Mouse (Mus musculus) stomach, embryonic 16.5 days (tissue): Measurements from ENCODE around the gene Gm20716. TPM values are rescaled to one million over a fixed set of nuclear protein-coding genes. Genes with fewer than 3 reads are reported as not detected.
A peak's percentile ranks its signal among the peaks of the same experiment; 100 is the strongest.

Experiments used
- ATAC-seq: fragments of 200-750 bp; cut with Nextera tagmentation; 2 replicates; pipeline ENCODE4 v1.8.0; 2017; ENCODE audit warnings: moderate number of reproducible peaks, moderate TSS enrichment; ENCODE audit not compliant: insufficient read depth, low FRiP score
- H3K27ac ChIP-seq: fragments of 300-500 bp; sonication (generic); 2 replicates; pipeline ENCODE4 v1.5.1; 2014; ENCODE audit warnings: low read length
- H3K27me3 ChIP-seq: fragments of 300-500 bp; sonication (generic); 2 replicates; pipeline ENCODE4 v1.6.1; 2014; ENCODE audit warnings: low read length, control low read depth, mixed read lengths; ENCODE audit not compliant: control insufficient read depth, insufficient read depth
- H3K36me3 ChIP-seq: fragments of 300-500 bp; sonication (generic); 2 replicates; pipeline ENCODE4 v1.6.1; 2014; ENCODE audit warnings: low read length; ENCODE audit not compliant: control insufficient read depth, insufficient read depth
- H3K4me1 ChIP-seq: fragments of 300-500 bp; sonication (generic); 2 replicates; pipeline ENCODE4 v1.6.1; 2014; ENCODE audit warnings: low read length, control low read depth, mixed read lengths; ENCODE audit not compliant: control insufficient read depth, insufficient read depth
- H3K4me2 ChIP-seq: fragments of 300-500 bp; sonication (generic); 2 replicates; pipeline ENCODE4 v1.6.1; 2014; ENCODE audit warnings: low read depth, low read length, mixed read lengths
- H3K4me3 ChIP-seq: fragments of 300-500 bp; sonication (generic); replicated peaks from 2 replicates; pipeline ENCODE4 v1.5.1; 2014; ENCODE audit warnings: mild to moderate bottlenecking, low read length
- H3K9ac ChIP-seq: fragments of 300-500 bp; sonication (generic); 2 replicates; pipeline ENCODE4 v1.6.1; 2014; ENCODE audit warnings: low read length
- H3K9me3 ChIP-seq: fragments of 300-500 bp; sonication (generic); replicated peaks from 2 replicates; pipeline ENCODE4 v1.6.1; 2016; ENCODE audit warnings: low read length, control low read depth; ENCODE audit not compliant: control insufficient read depth
- WGBS: fragments of 180-500 bp; shearing (Covaris S2); extraction: QIAGEN DNeasy Blood & Tissue Kit; methylation state at CpG from one replicate; pipeline ENCODE4 v1.1.7; 2014; 5-methylcytosine and 5-hydroxymethylcytosine counted together
- polyA plus RNA-seq: library from polyadenylated mRNA; unstranded; fragments of >200 nt; fragmentation: Nextera tagmentation; extraction: Ambion mirVana; gene quantifications from 2 replicates; pipeline ENCODE4 v1.2.1, GENCODE M21; 2015

Gm20716 gene
- polyA plus RNA-seq, 1 experiment from 2014 or later, result 12.6 TPM

DNA sequence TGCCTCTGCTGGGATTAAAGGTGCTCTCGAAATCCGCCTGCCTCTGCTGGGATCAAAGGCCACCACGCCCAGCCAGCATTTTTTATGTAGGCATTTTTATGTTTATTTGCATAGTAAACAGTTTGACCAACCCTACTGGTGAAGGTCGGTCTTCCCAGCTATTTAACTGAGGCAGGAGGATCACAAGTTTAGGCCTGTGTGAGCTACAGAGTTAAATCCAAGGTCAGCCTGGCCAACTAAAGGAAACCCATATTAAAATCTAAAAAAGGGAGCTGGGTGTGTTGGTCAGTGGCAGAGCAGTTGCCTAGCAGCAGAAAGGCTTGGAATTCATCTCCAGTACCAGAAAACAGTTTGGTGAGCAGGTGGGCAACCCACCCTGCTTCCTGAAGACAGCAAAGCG is 3.1 kb upstream of the Gm20716 start:
- Histone ChIP-seq H3K4me2 (no peak overlapping the region), H3K36me3 (no peaks in the 10 kb centered on the region; the same call in 1 of the 2 replicates)
- WGBS, result 82% methylated on average over 5 of the region's 5 CpGs

DNA sequence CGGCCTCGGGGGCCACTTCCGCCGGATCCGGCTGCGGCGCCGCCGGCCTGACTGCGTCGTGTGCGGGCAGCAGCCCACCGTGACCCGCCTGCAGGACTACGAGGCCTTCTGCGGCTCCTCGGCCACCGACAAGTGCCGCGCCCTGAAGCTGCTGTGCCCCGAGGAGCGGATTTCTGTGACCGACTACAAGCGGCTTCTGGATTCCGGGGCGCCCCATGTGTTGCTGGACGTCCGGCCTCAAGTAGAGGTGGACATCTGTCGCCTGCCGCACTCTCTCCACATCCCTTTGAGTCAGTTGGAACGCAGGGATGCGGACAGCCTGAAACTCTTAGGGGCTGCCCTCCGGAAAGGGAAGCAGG is 1.3 kb upstream of the Gm20716 start:
- Histone ChIP-seq H3K4me3 (peak overlapping the region; percentile 90), H3K27ac (no peak overlapping the region), H3K27me3 (no peaks in the 10 kb centered on the region), H3K9me3 (no peaks in the 10 kb centered on the region), H3K36me3 (no peaks in the 10 kb centered on the region; the same call in 1 of the 2 replicates), H3K9ac (peak overlapping the region; percentile 90), H3K4me2 (peak overlapping the region; percentile 97), H3K4me1 (peaks cover 23% of the 10 kb centered on the region)
- no peak for ATAC-seq
- WGBS, result 52% methylated on average over 33 of the region's 33 CpGs

More for the DNA sequence above, 3.1 kb upstream of the Gm20716 start:
- Histone ChIP-seq H3K9ac (no peak overlapping the region), H3K4me3 (no peak overlapping the region), H3K9me3 (no peaks in the 10 kb centered on the region), H3K4me1 (peaks cover 23% of the 10 kb centered on the region), H3K27me3 (no peaks in the 10 kb centered on the region), H3K27ac (no peak overlapping the region)
- ATAC-seq, result no peak

DNA sequence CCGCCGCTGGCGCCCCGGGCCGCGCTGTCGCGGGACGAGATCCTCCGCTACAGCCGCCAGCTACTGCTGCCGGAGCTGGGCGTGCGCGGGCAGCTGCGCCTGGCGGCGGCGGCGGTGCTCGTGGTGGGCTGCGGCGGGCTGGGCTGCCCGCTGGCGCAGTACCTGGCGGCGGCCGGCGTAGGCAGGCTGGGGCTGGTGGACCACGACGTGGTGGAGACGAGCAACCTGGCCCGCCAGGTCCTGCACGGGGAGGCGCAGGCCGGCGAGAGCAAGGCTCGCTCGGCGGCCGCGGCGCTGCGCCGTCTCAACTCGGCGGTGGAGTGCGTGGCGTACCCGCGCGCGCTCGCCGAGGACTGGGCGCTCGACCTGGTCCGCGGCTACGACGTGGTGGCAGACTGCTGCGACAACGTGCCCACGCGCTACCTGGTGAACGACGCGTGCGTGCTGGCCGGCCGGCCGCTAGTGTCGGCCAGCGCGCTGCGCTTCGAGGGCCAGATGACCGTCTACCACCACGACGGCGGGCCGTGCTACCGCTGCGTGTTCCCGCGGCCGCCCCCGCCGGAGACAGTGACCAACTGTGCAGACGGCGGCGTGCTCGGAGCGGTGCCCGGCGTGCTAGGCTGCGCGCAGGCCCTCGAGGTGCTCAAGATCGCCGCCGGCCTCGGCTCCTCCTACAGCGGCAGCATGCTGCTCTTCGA is 758 bp upstream of the Gm20716 start:
- 2% methylated on average over 90 of the region's 105 CpGs for WGBS

DNA sequence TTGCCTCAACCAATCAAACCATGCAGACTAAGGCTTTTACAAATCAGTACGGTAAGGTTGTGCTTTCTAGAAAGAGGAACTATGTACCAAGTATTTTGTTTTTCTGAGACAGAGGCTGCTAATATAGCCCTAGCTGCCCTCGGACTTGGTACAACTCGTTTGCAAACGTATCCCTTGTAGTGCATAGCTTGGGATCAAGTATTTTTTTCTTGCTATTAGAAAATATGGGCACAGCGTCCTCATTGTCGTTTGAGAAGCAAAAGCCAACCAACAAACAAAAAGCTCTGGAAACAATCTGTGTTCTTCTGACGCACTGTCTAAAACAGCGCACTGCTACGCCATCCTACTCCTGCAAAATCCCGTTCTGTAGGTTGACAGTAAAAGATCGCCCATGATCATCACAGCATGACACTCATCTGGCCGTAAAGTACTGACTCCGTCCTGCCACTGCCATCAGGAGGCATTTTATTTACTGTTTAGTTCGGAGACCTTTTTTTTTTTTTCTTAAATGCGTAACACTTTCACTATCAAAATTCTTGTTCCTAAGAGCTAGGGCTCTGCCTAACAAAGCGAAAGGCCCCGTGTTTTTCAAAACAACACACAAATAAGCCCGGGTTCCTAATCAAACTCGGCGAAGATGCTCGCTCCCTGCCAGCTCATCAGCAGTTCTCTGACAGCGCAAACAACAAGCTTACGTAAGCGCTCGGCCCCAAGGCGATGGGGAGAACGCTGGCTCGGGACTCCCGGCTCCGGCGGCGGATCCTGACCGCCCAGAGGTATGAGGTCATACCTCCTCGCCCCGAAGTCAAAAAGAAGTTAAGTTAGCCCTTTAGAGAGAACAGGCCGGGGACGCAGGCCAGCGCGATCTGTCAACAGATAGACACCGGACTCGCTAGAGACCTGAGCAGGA is 793 bp downstream of the Gm20716 start:
- WGBS, result 17% methylated on average over 41 of the region's 41 CpGs
- ATAC-seq, result no peak; the same call in 1 of the 2 replicates
- H3K27me3 ChIP-seq, result no peaks in the 10 kb centered on the region
- H3K27ac ChIP-seq, result no peak overlapping the region
- no peaks in the 10 kb centered on the region for H3K9me3 ChIP-seq
- peak overlapping the region; percentile 90 for H3K4me3 ChIP-seq
- peaks cover 5% of the 10 kb centered on the region; the same call in 1 of the 2 replicates for H3K36me3 ChIP-seq
- peaks cover 23% of the 10 kb centered on the region for H3K4me1 ChIP-seq
- peak overlapping the region; percentile 90 for H3K9ac ChIP-seq
- H3K4me2 ChIP-seq, result peak overlapping the region; percentile 91

More for the DNA sequence above, 758 bp upstream of the Gm20716 start:
- peak overlapping the region; percentile 84 for H3K27ac ChIP-seq
- no peaks in the 10 kb centered on the region for H3K9me3 ChIP-seq
- peak overlapping the region; percentile 90 for H3K4me3 ChIP-seq
- H3K36me3 ChIP-seq, result no peaks in the 10 kb centered on the region; the same call in 1 of the 2 replicates
- no peaks in the 10 kb centered on the region for H3K27me3 ChIP-seq
- H3K4me1 ChIP-seq, result peaks cover 23% of the 10 kb centered on the region
- peak overlapping the region; percentile 90 for H3K9ac ChIP-seq
- peak overlapping the region; percentile 97 for H3K4me2 ChIP-seq
- peak; percentile 49; the same call in 1 of the 2 replicates for ATAC-seq

DNA sequence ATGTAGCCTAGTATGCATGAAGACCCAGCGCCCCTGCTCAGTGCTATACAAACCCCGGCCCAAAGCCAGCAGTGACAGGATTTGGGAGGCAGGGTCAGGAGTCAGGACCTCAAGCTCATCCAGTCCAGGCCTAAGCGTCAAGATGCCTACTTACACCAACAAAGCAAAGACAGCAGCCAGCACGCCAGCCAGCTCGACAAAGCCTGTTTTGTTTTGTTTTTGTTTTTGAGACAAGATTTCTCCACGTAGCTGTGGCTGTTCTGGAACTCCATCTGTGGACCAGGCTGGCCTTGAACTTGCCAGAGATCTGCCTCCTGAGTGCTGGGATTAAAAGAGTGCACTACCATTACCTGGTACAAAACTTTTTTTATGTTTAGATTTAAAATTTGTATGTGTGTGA is 6.8 kb downstream of the Gm20716 start:
- ATAC-seq, result no peak
- H3K4me2 ChIP-seq, result no peak overlapping the region
- H3K27ac ChIP-seq, result no peak overlapping the region
- H3K4me1 ChIP-seq, result peaks cover under 1% of the 10 kb centered on the region; the same call in 1 of the 2 replicates
- H3K4me3 ChIP-seq, result no peak overlapping the region
- 85% methylated on average over 6 of the region's 6 CpGs for WGBS
- no peak overlapping the region for H3K9ac ChIP-seq
- H3K27me3 ChIP-seq, result no peaks in the 10 kb centered on the region
- no peaks in the 10 kb centered on the region for H3K9me3 ChIP-seq
- H3K36me3 ChIP-seq, result peaks cover 27% of the 10 kb centered on the region

DNA sequence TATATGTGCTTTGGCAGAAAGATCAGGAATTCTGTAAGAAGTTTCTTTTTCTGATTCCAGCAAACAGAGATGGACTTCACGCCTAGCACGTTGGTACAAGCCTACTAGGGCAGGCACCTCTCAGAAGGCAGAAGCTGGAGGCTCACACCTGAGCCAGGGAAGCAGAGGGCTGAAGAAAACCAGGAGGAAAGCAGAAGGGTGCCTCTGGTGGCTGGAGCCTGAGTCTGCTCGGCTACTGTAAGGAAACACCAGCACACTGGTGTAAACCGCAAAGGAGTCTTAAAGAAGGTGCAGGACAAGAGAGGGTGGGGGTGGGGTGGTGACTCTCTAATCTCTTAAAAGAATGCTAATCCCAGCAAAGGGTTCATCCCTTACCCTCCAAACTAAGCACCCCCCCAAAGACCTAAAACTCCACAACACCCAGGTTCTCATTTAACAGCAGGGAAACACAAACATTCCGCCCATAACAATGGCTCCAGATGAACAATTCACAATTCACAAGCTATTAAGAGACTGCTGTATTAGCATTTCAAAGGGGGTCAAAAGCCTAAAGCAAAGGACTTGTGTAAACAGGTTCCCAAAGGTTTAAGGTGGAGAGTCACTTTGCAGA is 16.3 kb downstream of the Gm20716 start:
- H3K4me3 ChIP-seq, result no peak overlapping the region
- H3K4me2 ChIP-seq, result no peak overlapping the region
- no peak overlapping the region for H3K9ac ChIP-seq
- no peaks in the 10 kb centered on the region for H3K27me3 ChIP-seq
- H3K9me3 ChIP-seq, result no peaks in the 10 kb centered on the region
- ATAC-seq, result no peak
- H3K27ac ChIP-seq, result no peak overlapping the region
- WGBS, result 60% methylated on average over 5 of the region's 5 CpGs
- H3K4me1 ChIP-seq, result no peaks in the 10 kb centered on the region
- H3K36me3 ChIP-seq, result peaks cover 30% of the 10 kb centered on the region

DNA sequence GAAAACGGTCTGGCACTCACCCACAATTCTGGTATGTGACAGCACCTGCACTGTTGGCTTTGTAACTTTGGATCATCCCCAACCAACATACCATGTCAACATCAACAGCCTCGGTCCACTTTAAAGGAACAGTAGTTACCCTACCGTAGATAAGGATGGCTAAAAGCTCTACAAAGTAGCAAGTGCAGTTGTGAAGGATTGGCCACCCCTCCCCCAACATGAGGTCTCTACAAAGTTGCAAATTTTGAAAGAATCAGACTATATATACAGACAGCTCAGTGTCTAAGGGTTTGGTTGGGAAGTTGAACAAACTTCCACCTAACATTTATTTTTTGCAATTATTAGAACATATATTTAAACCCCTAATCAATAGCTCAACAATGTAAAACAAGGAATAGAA is 22.3 kb downstream of the Gm20716 start:
- Histone ChIP-seq H3K27me3 (no peaks in the 10 kb centered on the region), H3K4me3 (no peak overlapping the region), H3K4me1 (peaks cover 15% of the 10 kb centered on the region), H3K4me2 (no peak overlapping the region), H3K9ac (no peak overlapping the region), H3K9me3 (0 out of 2 replicates have a peak, but pooled peaks cover 4% of the 10 kb centered on the region), H3K36me3 (peaks cover 31% of the 10 kb centered on the region), H3K27ac (peak overlapping the region; percentile 97)
- ATAC-seq, result no peak
- WGBS, result 88% methylated on average over 3 of the region's 3 CpGs

DNA sequence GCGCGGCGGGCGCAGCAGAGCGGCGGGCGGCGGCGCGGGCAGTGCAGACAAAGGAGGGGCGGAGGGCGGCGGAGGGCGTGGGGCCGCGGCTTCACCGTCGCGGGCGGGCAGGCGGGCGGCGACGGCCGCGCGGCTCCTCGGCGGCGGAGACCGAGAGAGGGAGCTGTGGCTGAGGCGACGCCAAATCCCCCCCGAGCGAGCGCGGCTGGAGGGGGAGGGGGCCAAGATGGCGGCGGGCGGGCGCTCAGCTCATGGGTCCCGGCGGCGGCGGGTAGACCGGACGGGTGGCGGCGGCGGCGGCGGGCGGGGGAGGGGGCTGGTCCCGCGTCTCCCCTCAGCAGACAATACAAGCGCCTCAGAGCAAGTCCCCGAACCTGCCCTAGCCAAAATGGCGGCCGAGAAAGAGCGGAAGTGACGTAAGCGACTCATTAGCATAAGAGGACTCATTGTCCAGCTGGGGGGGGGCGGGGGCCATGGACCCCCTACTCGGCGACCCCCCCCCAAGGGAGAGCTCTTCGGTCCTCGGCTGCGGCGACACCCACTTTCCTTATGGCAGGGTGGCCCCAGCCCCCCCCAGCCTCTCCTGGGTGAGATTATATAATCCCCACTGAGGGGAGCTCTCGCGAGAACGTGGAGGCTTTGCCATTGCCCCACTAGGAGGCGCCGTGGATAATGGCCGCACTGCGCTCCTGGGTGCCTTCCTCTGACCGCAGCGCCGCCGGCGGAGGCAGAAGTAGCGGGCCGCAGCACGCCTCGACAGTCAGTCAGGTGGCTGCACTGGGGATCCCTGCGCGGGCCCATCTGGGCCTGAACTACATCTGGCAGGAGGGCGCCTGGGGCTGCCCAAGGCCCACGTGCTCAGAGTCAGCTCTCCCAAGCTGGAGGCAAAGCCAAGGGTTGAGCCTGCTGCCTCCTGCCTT is 23.2 kb downstream of the Gm20716 start, which contains the start of gene Adnp:
Gene Adnp, minus strand, starts transcription at position 388 of the 920 bp plus-strand sequence.
- H3K9ac ChIP-seq, result peak within 1 kb of the TSS; percentile 100
- WGBS, result under 1% methylated on average over 85 of the region's 89 CpGs
- H3K36me3 ChIP-seq, result peaks cover 24% of the 10 kb centered on the region
- peak within 1 kb of the TSS; percentile 89 for H3K4me2 ChIP-seq
- peak within 1 kb of the TSS; percentile 90 for H3K4me3 ChIP-seq
- peak; percentile 91 for ATAC-seq
- H3K4me1 ChIP-seq, result peaks cover 15% of the 10 kb centered on the region
- 0 out of 2 replicates have a peak, but pooled peaks cover 4% of the 10 kb centered on the region for H3K9me3 ChIP-seq
- H3K27ac ChIP-seq, result peak within 1 kb of the TSS; percentile 97
- no peaks in the 10 kb centered on the region for H3K27me3 ChIP-seq
